Mouse (Mus musculus) splenic B cell, adult 2 months (primary cell): ENCODE results near the gene Wdr91.

Experiments used
- DNase-seq: peaks from one replicate; pipeline ENCODE4 v3.0.0-alpha.2; 2011; ENCODE audit warnings: low read depth, low spot score
- H3K27me3 ChIP-seq: 2 replicates; pipeline ENCODE4 v1.6.1; 2012; ENCODE audit warnings: mild to moderate bottlenecking, low read length, moderate library complexity, mixed read lengths; ENCODE audit not compliant: control insufficient read depth, poor library complexity, insufficient read depth, severe bottlenecking
- H3K36me3 ChIP-seq: 2 replicates; pipeline ENCODE4 v1.6.1; 2012; ENCODE audit warnings: mild to moderate bottlenecking, low read length, moderate library complexity, mixed read lengths; ENCODE audit not compliant: control insufficient read depth, poor library complexity, insufficient read depth, severe bottlenecking

Gene Wdr91

DNA sequence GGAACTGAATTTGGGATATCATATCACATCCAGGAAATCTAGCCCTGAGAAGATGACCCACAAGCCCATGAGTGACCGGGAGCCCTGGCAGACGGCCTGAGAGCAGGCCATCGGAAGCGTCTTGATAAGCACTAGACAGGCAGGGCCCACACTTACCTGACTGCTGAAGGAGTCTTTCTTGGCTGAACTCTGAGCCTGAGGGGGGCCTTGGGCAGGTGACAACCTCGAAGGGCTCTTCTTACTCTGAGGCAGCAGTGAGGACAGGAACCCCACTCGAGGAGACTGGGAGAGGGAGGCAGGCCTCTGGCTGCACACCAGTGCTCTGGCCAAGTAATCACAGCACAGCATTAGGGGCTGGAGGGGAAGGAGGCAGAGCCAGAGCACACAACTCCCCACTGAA, 6.3 kb downstream of the Wdr91 start:
- DNase-seq = no peak
- no peaks in the 10 kb centered on the region for H3K27me3 ChIP-seq
- H3K36me3 ChIP-seq = peaks cover 3% of the 10 kb centered on the region

- no peaks in the 10 kb centered on the region for H3K27me3 ChIP-seq
- peaks cover 3% of the 10 kb centered on the region for H3K36me3 ChIP-seq
- no peak for DNase-seq
Observed at GRCm38 (mm10) chr6:34903851-34904250, 6.8 kb downstream of the Wdr91 start.

- Histone ChIP-seq H3K36me3 (peaks cover 3% of the 10 kb centered on the region), H3K27me3 (no peaks in the 10 kb centered on the region)
- no peak for DNase-seq
Observed at GRCm38 (mm10) chr6:34903441-34903840, 7.2 kb downstream of the Wdr91 start.

DNA sequence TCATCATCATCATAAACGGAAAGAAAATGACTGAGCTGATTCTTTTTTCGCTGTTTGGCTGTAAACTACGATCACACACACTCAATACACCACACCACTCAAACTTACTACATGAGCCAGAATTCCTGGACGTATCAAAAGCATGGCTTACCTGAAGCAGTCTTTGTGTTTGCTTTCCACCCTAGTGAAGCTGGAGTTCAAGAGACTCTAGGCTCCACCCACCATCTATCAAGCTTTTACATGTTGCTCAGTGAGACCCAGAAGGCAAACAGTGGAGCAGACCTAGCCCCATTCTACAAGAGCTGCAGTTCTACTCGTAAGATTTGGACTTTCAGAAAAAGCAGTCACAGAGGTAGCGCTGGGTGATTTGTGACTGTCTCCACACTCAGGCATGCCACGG, 8.1 kb downstream of the Wdr91 start:
- H3K36me3 ChIP-seq = no peaks in the 10 kb centered on the region
- no peaks in the 10 kb centered on the region for H3K27me3 ChIP-seq
- DNase-seq = peak; percentile 20

GRCm38 (mm10) chr6:34901911-34902444, 8.7 kb downstream of the Wdr91 start:
- peak; percentile 84 for DNase-seq
- Histone ChIP-seq H3K27me3 (no peaks in the 10 kb centered on the region), H3K36me3 (no peaks in the 10 kb centered on the region)

GRCm38 (mm10) chr6:34900990-34901389, 9.7 kb downstream of the Wdr91 start:
- H3K36me3 ChIP-seq = no peaks in the 10 kb centered on the region; the same call in 1 of the 2 replicates
- DNase-seq = no peak
- no peaks in the 10 kb centered on the region for H3K27me3 ChIP-seq

DNA sequence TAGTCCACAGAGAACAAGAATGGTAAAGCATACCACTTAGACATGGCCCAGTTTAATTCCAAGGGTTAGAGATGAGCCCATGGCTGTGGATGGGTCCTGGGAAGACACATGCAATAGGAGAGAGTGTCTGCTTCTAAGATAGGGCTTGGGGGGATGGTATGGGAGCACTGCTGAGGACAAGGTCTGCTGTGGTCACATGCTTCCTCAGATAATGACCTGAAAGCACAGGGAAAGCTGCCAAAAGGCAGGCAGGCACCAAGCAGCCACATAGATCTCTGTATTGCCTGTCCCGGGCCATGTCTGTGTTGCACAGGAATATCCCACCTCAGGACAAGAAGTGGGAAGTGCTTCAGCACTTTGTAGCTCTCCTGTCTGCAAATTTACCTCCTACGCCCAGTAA, 11.5 kb downstream of the Wdr91 start:
- Histone ChIP-seq H3K36me3 (peaks cover 4% of the 10 kb centered on the region), H3K27me3 (no peaks in the 10 kb centered on the region)
- no peak for DNase-seq

- no peak for DNase-seq
- no peaks in the 10 kb centered on the region for H3K27me3 ChIP-seq
- peaks cover 4% of the 10 kb centered on the region for H3K36me3 ChIP-seq
Observed at GRCm38 (mm10) chr6:34896168-34896780, 14.4 kb downstream of the Wdr91 start.

DNA sequence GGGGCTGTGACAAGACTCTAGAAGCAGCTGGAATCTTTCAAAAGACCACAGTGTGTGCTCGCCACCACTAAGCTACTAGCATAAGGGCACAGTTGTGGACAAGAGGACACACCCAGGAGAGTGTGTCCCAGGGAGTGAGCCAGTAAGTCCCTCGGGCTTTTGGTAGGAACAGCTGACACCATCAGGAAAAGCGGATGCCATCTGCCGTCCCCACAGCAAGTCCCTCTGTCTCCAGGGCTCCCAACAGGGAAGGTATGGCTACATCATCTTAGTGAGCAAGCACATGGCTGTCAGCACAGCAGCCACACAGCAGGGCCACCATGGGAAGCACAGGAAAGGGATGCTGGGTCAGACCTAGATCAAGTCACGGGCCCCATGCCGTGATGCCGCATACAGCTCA, 15.1 kb downstream of the Wdr91 start:
- peaks cover 4% of the 10 kb centered on the region for H3K36me3 ChIP-seq
- H3K27me3 ChIP-seq = no peaks in the 10 kb centered on the region
- DNase-seq = no peak

DNA sequence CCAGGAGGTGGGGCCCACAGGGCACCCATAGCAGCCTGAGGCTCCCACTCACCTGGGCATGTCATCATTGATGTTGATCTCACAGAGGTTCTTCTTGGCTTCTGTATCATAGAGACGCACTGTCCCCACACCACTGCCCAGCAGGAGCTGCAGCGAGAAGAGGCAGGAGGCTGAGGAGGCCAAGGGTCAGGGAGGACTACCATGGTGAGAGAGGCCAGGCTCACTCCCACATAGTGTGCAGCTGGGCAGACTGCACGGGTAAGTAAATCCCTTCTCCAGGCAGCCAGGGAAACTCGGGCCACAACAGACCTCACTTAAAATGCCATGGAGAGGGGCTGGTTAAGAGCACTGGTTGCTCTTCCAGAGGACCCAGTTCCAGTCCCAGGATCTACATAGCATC, 21.5 kb downstream of the Wdr91 start:
- DNase-seq = no peak
- no peaks in the 10 kb centered on the region for H3K27me3 ChIP-seq

GRCm38 (mm10) chr6:34887131-34887850, 23.4 kb downstream of the Wdr91 start:
- H3K27me3 ChIP-seq = no peaks in the 10 kb centered on the region
- H3K36me3 ChIP-seq = peaks cover 8% of the 10 kb centered on the region
- DNase-seq = no peak

More for the DNA sequence above, 21.5 kb downstream of the Wdr91 start:
- H3K36me3 ChIP-seq = peaks cover 8% of the 10 kb centered on the region

- no peak for DNase-seq
- peaks cover 8% of the 10 kb centered on the region for H3K36me3 ChIP-seq
Observed at GRCm38 (mm10) chr6:34884724-34885123, 26.0 kb downstream of the Wdr91 start.

GRCm38 (mm10) chr6:34879911-34880475, 30.7 kb downstream of the Wdr91 start:
- Histone ChIP-seq H3K36me3 (no peaks in the 10 kb centered on the region; the same call in none of the 2 replicates), H3K27me3 (no peaks in the 10 kb centered on the region)
- peak; percentile 73 for DNase-seq

More at GRCm38 (mm10) chr6:34884724-34885123, 26.0 kb downstream of the Wdr91 start:
- no peaks in the 10 kb centered on the region for H3K27me3 ChIP-seq

GRCm38 (mm10) chr6:34879101-34879740, 31.5 kb downstream of the Wdr91 start:
- no peaks in the 10 kb centered on the region; the same call in none of the 2 replicates for H3K36me3 ChIP-seq
- H3K27me3 ChIP-seq = no peaks in the 10 kb centered on the region
- DNase-seq = no peak
